Mouse (Mus musculus) right cerebral cortex, postnatal 10 days (tissue): ENCODE measurements around the gene Epor.

ENCODE experiments used
- DNase-seq, 2 experiments: peaks; one replicate each; pipeline ENCODE4 v3.0.0; 2021; ENCODE audit warnings: low spot score in 2 of 2

Epor gene

DNA sequence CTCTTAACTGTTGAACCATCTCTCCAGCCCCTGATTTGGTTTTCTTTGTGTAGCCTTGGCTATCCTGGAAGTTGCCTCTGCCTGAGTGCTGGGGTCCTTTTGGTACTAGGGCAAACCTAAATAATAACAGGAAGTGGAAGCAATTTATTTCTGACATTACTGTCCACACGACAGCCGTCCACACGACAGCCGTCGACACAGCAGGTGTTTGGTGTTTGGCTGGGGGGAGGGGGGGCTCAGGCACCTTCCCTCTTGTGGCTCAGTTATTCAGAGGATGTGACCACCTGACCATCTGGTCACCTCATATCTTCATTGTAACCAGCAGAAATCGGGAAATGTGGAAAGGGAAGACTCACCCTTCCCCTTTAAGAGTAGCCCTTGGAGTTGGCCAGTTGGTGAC is 5.6 kb upstream of the Epor start:
- DNase-seq: no peak

DNA sequence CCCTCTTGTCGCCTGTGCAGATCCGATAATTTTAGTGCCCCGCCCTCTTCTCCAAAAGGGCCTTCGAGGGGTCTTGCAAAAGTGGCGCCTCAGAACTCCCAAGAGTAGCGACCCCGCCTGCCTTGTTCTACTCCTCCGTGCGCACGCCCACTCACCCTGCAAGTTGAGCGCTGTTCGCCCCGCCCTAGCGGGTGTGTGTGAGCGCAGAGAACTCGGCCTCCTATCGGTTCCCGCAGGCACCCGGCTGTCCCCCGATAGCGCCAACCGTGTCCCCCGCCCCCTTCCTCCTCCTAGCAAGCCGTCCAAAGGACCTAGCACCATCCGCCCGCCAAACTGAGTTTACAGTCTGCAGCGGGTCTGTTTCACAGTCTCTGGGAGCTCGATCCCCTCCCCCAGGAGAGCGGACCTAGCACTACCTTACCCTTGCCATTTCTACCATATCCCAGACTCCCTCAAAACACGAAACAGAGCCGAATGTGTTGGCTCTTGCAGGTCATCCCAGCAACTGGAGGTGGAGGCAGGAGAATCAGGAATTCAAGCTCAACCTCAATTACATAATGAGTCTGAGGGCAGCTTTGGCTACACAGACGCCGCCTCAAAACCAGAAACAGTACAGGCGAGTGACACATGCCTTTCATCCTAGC is 768 bp downstream of the Epor start:
- DNase-seq: peak; percentile 83 to 86

DNA sequence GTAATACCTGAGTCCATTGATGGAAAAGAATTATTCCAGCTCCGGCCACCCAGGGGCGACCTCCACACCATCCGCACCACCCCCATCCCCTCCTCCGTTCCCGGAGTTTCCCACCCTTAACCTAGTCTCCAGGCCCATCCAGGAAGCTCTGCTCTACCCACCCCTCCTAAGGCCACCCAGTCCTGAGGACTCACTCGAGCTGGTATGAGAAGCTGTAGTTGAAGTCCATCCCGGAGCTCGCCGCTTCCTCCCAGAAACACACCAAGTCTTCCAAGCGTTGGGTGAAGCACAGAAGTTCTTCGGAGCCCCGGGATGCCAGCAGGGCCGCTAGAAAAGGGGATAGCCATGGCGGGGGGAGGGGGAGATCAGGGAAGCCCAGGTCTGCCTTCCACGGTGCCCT is 1.3 kb downstream of the Epor start:
- no peak for DNase-seq

DNA sequence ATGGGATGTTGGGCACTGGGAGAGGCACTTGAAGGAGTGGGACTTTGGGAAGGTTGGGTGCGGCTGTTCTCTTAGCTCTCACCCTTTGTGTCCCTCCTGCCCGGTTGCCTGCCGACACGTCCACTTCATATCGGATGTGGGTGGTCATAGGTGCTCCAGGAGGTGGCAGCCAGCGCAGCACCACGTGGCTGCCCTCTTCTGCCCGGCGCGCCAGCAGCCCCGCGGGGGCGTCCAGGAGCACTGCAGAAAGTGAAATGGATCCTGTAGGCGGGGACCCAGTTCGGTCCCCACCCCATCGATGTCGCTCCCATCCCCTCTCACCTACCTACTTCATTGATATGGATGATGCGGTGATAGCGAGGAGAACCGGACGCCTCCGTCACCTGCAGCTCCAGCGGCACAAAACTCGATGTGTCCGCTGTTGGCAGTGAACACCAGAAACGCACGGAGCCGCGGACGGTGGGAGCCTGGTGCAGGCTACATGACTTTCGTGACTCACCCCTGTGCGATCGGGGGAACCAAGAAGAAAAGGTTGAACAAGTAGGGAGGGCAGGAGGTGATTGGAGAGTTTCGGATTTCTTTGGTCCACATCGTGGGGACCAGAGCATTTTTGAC is 1.8 kb downstream of the Epor start:
- DNase-seq: no peak

DNA sequence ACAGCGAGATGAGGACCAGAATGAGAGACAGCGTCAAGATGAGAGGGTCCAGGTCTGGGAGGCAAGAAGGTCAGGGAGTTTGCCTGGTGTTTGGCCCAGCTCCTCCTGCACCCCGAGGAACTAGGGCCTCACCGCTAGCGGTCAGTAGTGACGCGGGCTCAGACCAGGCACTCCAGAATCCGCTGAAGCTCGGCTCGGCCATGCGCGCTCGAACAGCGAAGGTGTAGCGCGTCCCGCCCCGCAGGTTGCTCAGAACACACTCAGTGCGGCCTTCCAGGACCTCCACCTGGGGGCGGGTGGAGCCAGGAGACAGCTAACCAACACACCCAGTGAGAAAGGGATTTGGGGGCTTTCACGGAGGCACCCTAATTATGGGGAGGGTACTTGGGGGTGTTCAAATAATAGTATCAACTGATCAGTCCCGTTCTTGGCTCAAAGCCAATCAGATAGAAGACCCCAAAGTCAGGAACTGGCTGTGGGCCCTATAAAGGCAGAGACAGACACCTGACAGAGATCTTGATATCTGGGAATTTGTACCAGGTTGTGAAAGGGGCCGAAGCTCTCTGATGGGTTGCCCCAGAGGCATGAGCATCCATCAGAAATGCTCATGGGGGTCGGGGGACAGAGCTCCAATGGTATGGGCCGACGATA is 2.6 kb downstream of the Epor start:
- no peak for DNase-seq

DNA sequence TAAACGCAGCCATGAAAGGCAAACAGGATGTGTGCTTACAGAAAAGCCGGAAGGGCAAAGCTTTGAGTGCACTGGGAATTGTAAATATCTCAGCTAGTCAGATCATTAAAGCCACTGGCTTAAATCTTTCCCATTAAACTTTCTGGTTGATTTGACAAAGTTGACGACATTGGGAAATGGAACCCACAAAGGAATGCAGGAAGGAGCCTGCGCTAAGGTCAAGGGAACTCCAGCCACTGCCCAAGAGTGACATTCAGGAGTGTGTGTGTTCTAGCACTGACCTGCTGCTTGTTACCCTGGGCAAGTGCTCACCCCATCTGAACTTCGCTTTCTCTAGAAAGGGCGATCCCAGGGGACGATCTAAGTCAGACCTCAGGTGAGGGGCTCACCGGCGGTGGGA is 3.2 kb downstream of the Epor start:
- DNase-seq: no peak

DNA sequence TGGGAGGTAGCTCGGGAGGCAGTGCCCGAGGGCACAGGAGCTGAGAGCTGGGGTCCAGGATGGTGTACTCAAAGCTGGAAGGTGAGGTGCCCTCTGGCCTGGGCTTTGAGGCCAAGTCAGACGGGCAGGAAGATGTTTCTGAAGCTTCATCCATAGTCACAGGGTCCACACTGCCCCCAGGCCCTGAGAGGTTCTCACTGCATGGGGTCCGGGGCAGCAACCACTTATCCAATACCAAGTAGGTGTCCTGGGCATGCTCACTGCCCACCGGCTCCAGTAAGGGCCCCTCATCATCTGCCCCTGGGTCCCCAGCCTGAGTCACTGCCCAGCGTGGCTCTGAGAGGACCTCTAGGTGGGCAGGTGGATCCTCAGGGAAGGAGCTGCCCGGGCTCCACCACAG is 4.1 kb downstream of the Epor start:
- no peak for DNase-seq

DNA sequence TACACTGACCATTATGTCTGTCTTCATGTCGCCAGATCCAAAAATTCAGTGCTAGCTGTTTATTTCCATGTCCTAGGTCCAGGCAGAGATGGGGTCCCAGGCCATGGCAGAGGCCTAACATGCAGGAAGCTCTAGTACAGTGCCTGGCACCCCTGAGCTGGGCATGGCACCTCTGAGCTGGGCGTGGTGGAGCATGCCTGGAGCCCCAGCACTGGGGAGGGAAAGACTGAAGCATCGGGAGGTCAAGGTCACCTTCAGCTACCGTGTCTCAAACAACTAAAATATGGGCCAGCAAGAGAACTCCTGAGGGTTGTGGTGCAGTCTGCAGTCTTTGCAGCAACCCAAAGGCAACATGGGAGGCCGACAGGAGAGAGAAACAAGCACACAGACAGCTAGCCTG is 4.9 kb downstream of the Epor start:
- DNase-seq: no peak

DNA sequence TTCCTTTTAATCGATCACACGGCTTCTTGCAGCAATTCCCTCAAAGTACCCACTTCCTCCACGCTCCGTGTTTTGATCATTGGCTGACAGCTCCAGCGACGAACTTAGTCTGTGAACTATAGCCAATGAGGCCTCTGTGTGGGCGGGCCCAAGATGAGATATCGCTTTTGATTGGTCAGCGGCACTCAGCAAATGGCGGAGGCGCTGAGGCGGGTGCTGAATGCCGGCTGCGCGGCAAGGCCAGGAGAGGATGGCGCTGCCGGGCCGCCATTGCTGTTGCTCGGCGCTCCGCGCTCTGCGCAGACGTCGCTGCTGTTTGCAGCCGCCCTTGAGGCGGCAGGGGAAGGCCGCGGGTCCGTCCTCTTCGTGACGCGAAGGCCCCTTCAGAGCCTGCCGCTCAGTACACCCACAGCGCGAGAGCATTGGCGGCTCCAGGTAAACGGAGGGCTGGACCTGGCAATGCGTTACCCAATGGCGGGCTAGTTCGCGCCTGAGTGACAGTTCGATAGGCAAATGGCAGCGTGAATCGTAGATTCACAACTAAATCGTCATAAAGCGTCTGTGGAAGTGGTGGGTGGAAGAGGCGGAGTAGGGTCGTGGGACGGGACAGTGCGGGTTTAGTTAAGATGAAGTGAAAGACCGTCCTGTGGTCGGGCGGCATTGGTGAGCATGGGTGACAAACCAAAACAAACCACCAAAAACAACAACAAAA is 7.6 kb downstream of the Epor start, which contains the start of gene Swsap1:
Swsap1 (plus strand) TSS at position 186 of the 712 bp plus-strand sequence.
- DNase-seq: peak; percentile 99

DNA sequence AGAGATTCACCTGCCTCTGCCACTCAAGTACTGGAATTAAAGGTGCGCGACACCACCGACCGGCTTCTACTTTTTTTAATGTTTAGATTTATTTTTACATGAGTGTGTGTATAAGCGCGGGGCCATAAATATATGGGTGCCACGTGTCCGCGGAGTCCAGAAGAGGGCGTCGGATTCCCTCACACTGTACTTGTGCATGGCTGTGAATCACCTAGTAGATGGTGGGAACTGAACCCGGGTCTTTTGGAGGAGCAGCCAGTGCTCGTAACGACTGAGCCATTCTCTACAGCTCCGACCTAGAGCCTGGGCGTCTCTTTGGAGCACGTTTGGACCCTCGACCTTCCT is 8.1 kb downstream of the Epor start:
- DNase-seq: no peak

DNA sequence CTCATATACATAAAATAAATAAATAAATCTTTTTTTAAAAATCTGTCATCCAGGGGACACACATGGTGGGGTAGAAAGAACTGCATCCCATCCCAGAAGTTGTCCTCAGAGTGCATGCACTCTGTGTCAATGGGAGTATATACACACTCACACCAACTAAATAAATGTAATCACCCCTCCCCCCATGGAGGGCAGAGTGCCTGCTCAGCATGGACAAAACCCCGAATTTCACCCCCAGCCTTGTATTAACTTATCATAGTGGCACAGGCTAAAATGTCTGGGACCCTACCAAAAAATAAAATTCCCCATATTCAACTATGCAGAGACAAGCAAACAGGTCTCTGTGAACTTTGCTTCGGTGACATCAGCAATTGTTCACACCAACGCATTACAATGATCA is 8.7 kb downstream of the Epor start:
- DNase-seq: no peak

DNA sequence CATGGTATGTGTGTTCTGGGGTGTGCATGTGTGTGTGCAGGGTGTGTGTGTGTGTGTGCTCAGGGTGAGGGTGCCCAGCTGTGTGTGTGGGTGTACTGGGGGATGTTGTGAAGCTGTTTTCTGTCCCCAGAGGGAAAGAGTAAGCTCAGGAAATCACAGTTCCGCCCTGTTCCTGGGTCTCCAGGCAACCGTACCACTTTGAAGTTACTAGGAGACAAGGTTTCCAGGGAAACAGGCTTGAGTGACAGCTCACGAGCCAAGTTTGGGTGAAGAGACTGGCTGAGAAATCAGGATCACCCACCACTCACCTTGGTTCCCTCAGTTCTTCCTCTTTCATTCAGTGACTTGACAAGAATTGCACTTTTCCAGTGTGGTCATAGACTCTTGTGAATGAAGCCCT is 9.7 kb downstream of the Epor start:
- peak; percentile 83 to 93 for DNase-seq

DNA sequence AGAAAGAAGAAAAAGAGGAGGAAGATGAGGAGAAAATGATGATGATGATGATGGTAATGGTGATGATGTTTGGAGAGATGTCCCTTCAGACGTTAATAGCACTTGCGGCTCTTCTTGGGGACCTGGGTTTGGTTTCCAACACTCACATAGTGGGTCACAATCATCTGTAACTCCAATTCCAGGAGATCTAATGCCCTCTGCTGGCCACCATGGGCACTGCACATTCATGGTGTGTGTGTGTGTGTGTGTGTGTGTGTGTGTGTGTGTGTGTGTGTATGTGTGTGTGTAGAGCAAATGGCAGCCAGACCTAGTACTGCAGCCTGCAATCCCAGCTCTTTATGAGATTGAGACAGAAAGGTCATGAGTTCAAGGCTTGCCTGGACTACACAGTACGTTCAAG is 11.3 kb downstream of the Epor start:
- peak in 1 of 2 experiments; percentile 37 for DNase-seq

DNA sequence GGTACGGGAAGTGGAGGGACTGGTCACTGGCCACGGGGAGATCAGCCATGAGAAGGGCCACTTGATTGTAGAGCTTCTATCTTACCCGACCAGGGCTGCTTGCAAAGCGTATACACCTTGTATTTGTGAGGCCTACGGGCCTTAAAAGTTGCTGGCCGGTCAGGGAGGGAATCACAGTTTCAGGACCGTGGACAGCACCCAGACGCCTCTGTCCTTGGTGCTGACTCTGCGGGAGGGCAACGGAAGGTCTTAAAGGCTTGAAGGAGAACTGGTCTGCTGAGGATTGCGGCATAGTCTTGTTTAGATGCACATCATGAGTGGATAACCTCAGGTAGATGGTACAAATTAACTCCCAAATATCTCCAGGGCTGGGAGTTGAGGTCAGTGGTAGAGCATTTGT is 13.0 kb downstream of the Epor start:
- peak in 1 of 2 experiments; percentile 42 for DNase-seq

DNA sequence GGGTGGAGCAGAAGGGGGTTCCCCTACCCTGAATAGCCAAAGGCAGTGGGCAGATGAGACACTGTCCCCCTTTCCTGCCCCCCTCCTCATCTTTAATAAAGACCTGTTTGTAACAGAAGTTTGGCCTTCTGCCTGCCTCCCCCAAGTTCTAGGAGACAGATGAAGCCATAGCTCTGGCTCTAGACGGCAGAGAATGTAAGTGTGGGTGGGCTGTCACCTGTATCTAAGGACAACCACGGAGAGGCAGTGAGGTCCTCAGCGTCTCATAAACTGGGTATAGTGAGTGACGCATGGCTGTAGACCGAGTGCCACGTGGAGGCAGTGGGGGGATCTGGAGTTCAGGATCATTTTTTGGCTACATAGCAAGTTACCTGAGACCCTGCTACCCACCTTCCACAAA is 14.5 kb downstream of the Epor start:
- peak in 1 of 2 experiments; percentile 70 for DNase-seq

DNA sequence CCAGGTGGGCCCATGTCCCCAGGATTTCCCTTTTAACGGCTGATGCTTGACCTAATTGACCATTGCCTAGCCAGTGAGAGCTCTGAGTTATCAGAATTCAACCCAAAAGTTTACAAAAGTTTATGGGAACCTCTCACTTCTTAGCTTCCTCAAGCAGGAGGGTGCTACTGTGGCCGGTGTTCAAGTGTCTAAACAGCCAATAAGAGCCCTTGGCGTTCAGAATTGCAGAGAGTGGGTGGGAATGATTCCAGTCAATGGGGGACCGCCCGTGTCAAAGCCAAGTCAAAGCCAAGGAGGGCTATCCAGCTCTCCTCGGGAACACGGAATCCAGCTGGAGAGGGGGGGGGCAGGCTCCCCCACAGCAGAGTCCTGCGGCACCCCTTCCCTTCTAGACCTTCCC is 15.2 kb downstream of the Epor start:
- DNase-seq: no peak

DNA sequence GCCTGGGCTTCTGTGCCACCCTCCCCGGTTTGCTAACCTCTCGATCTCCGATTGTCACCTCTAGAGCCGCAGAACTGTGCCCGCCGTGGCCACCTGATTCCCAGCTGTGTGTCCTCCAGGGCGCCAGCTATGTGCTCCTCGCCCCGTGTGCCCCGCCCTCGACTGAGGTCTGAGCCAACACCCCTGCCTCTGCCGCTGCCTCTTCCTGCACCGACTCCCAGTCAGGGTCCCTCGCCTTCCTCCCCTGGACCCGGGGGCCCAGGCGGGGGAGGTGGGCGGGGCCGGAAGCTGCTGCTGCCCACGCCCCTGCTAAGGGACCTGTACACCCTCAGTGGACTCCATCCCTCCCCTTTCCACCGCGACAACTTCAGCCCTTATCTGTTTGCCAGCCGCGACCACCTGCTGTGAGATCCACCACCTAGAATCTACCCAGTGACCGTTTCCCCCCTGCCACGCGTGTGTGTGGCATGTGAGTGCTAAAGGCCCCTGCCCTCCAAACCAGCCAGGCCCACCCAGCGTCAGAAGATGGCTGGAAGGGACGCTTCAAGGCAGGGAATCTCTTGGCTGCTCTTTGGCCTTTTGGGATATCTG is 15.7 kb downstream of the Epor start:
- DNase-seq: peak in 1 of 2 experiments; percentile 35

DNA sequence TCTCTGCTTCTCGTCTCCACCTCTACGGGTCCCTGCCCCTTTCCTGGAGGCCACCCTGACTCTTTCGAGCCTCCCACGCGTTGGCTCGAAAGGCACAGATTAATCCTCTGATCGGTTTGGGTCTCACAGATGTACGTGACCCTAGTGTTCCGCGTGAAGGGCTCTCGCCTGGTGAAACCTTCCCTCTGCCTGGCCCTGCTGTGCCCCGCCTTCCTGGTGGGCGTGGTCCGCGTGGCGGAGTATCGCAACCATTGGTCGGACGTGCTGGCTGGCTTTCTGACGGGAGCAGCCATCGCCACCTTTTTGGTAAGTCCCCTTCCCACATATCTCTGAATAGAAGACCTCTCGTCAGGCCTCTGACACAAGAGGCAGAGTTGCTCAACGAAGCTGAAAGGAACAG is 19.0 kb downstream of the Epor start:
- peak in 1 of 2 experiments; percentile 36 for DNase-seq

DNA sequence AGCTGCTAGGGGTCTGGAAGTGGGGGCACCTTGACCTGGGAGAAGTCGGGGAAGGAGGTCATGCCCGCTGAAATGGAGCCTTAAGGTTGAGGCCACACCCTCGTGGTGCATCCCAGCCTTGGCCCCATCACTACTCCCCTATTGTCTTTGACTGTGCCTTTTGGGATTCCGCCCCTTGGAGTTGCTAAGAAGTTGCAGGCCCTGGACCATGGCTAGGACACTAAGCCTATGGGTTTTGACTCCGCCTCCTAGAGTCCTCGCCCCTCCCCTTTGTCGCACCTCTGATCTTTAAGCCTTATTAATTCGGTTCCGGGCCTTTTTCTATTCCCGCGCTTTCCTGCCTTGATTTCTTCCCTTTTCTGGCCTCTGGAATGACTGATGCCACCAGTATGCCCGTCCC is 19.7 kb downstream of the Epor start:
- DNase-seq: no peak

DNA sequence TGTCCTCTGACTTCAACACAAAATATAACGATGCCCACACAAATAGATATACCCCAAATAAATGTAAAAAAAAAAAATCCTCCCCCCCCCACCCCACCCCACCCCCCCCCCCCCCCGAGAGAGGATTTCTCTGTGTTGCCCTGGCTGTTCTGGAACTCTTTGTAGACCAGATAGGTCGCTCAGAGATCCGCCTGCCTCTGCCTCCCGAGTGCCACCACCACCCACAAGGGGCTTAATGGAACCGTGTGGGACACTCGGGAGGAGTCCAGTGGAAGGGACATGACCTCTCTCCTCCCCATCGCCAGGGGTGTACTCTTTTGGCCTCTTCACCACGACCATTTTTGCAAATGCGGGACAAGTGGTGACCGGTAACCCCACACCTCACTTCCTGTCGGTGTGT is 20.3 kb downstream of the Epor start:
- no peak for DNase-seq

DNA sequence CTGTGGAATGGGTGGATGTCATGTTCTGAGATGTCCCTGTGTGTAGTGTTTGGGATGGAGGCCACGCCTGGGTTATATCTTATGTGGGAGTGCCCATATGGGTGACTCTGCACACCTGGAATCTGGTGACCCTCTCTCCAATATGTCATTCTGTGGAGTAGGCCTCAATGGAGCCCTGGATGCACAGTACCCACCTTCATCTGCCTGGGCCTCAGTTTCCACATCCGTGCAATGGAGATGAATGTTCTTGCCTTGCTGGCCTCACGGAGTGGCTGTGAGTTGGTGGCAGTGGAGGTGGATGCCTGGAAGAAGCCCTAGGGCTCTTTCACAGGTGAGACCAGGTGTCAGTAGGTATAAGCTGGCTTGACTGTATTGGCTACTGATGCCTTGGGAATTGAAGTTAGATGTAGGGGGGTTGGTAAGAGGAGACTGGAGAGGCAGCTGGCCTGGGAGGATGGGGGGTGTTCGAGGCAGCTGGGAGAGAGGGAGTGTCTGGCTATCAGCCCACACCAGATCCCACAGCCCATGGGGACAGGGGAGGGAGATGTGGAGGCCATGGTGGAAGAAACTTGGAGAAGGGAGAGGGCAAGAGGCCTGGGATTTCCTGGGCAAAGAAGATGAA is 25.0 kb downstream of the Epor start:
- DNase-seq: peak in 1 of 2 experiments; percentile 53

DNA sequence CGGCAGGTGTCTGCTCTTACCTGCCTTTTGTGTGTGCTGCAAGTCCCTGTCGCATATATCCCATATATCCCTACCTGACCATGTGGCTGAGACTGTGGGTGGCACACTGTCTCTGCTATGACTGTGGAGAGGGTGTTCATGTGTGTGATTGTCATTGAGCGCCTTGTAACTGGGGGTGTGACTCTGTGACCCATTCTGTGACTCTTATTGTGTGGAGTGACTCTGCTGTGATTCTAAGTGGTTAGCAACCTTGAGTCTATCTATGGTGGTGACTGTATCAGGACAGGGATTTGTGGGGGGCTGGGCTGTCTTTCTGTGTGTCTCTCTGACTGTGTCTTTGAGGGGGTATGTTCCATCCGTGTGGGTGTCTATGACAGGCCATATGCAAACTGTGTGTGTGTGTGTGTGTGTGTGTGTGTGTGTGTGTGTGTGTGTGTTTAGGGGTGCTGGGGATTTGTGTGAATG is 25.6 kb downstream of the Epor start:
- DNase-seq: peak in 1 of 2 experiments; percentile 62
